Mouse (Mus musculus) kidney, adult 2 months (tissue): Measurements from ENCODE around the gene Coq2.

Source experiments
- CTCF ChIP-seq: fragments of 200-500 bp; conservative IDR thresholded peaks from 2 replicates; pipeline ENCODE4 v1.5.1; 2011; ENCODE audit warnings: low read depth, mild to moderate bottlenecking, control low read depth, low read length, moderate library complexity, mixed read lengths; ENCODE audit not compliant: insufficient read depth, insufficient read length
- POLR2A ChIP-seq: fragments of 200-500 bp; IDR thresholded peaks from one replicate; pipeline ENCODE4 v1.6.1; 2011; ENCODE audit warnings: low read depth, low read length, control low read depth

DNA sequence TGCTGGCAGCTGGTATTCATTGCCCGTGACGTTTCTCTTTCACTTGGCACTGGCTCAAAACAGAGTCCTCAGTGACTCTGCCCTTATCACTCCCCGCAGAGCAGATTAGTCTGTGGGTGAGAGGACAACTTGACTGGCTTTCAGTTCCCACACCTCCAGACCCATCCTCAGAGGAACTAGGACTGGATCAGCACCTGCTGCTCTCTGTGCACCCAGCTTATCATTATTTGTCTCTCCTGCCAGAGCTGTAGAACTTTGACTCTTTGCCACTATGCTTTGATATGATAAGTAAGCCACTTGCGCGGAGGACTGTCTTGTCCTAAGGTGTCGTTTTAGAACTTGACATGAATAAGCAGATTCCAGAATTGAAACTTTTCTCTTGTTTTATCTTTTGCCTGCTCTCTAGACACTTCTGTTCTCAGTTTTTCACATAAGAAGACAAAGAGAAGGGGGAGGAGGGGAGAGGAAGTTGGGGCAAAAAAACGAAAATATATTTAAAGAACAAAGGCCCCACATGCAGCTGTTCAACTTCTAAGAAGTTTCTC lies 30.9 kb downstream of the Coq2 start:
- TF ChIP-seq POLR2A (no peak), CTCF (no peak)
